Mouse (Mus musculus) hindbrain, embryonic 12.5 days (tissue): ENCODE measurements around the gene Pabpc4. TPM values are rescaled to one million over a fixed set of nuclear protein-coding genes. Genes with fewer than 3 reads are reported as not detected.

ENCODE experiments used
- ATAC-seq: fragments of 200-750 bp; cut with Nextera tagmentation; 2 replicates; pipeline ENCODE4 v1.8.0; 2017; ENCODE audit warnings: moderate TSS enrichment; ENCODE audit not compliant: low FRiP score
- H3K27ac ChIP-seq: fragments of 300-500 bp; sonication (generic); 2 replicates; pipeline ENCODE4 v1.5.1; 2016; ENCODE audit warnings: mild to moderate bottlenecking
- H3K27me3 ChIP-seq: fragments of 300-500 bp; sonication (generic); 2 replicates; pipeline ENCODE4 v1.6.1; 2016; ENCODE audit warnings: mild to moderate bottlenecking
- H3K36me3 ChIP-seq: fragments of 300-500 bp; sonication (generic); 2 replicates; pipeline ENCODE4 v1.6.1; 2016; ENCODE audit warnings: mild to moderate bottlenecking
- H3K4me1 ChIP-seq: fragments of 300-500 bp; sonication (generic); 2 replicates; pipeline ENCODE4 v1.6.1; 2016
- H3K4me2 ChIP-seq: fragments of 300-500 bp; sonication (generic); replicated peaks from 2 replicates; pipeline ENCODE4 v1.6.1; 2016; ENCODE audit warnings: mild to moderate bottlenecking
- H3K4me3 ChIP-seq: fragments of 300-500 bp; sonication (generic); 2 replicates; pipeline ENCODE4 v1.5.1; 2016; ENCODE audit warnings: mild to moderate bottlenecking
- H3K9ac ChIP-seq: fragments of 300-500 bp; sonication (generic); 2 replicates; pipeline ENCODE4 v1.6.1; 2016; ENCODE audit warnings: mild to moderate bottlenecking, moderate library complexity
- H3K9me3 ChIP-seq: fragments of 300-500 bp; sonication (generic); replicated peaks from 2 replicates; pipeline ENCODE4 v1.6.1; 2016; ENCODE audit warnings: mild to moderate bottlenecking
- WGBS: fragments of 180-500 bp; shearing (Covaris S2); methylation state at CpG from one replicate; pipeline ENCODE4 v1.1.7; 2016; 5-methylcytosine and 5-hydroxymethylcytosine counted together
- polyA plus RNA-seq: library from polyadenylated mRNA; unstranded; fragments of >200 nt; fragmentation: Nextera tagmentation; extraction: Ambion mirVana; gene quantifications from 2 replicates; pipeline ENCODE4 v1.2.1, GENCODE M21; 2016

The Pabpc4 gene
- polyA plus RNA-seq = 36.1 and 36.4 TPM in 2 replicates

DNA sequence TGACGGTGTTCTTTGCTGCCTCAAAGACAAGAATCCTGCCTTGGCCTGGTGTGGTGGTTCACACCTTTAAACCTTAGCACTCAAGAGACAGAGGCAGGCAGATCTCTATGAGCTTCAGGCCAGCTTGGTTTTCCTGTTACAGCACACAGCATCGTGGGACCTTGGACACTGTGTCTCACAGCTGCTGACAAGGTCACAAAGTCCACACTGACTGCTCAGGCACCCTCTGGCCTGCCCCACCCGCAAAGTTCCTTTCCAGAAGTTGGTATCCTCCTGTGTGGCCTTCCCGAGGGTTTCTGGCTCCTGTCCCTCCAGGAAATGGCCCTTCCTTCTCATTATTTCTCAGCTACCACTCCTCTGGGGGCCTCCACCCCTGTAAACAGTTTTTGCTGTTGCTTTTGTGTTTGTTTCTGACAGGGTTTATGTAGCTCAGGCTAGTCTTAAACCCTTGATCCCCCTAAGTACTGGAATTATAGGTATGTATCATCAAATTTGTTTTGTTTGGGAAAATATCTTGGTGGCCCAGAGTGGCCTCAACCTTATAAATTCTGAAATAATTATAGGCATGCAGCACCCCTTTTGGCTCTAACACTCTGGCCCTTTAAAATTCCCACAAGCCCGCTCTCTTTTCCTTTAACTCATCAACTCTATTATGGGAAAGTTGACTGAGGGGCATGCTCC lies at the start of gene Pabpc4:
TSS of gene Pabpc4 (plus strand) at position 631 of the 681 bp plus-strand sequence.
- no peak within 1 kb of the TSS for H3K27ac ChIP-seq
- H3K4me3 ChIP-seq = no peak within 1 kb of the TSS
- H3K4me1 ChIP-seq = peaks cover 11% of the 10 kb centered on the region
- H3K4me2 ChIP-seq = no peak within 1 kb of the TSS
- H3K27me3 ChIP-seq = no peaks in the 10 kb centered on the region
- H3K9me3 ChIP-seq = no peaks in the 10 kb centered on the region
- no peaks in the 10 kb centered on the region for H3K36me3 ChIP-seq
- no peak for ATAC-seq
- H3K9ac ChIP-seq = no peak within 1 kb of the TSS
- 76% methylated on average over 5 of the region's 5 CpGs for WGBS

DNA sequence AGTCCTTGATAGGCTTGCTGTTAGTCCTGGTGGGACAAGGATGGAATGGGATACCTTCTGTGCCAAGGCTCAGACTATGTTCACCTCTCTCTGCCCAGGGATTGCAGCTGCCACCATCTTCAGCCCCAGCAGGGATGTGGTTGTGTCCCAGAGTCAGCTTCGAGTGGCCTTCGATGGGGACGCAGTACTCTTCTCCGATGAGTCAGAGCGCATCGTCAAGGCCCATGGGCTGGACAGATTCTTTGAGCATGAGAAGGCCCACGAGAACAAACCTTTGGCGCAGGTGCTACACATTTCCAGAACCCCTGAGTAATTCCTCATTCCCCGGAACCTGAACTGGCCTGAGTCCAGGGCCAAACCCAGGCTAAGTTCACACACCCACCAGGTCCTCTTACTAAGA lies 48.2 kb upstream of the Pabpc4 start:
- H3K36me3 ChIP-seq = no peaks in the 10 kb centered on the region
- H3K9ac ChIP-seq = no peak overlapping the region
- ATAC-seq = no peak
- no peaks in the 10 kb centered on the region for H3K9me3 ChIP-seq
- H3K4me1 ChIP-seq = peaks cover 8% of the 10 kb centered on the region
- H3K27me3 ChIP-seq = peaks cover 6% of the 10 kb centered on the region; the same call in 1 of the 2 replicates
- no peak overlapping the region for H3K4me2 ChIP-seq
- no peak overlapping the region for H3K27ac ChIP-seq
- no peak overlapping the region for H3K4me3 ChIP-seq
- WGBS = 94% methylated on average over 9 of the region's 9 CpGs

DNA sequence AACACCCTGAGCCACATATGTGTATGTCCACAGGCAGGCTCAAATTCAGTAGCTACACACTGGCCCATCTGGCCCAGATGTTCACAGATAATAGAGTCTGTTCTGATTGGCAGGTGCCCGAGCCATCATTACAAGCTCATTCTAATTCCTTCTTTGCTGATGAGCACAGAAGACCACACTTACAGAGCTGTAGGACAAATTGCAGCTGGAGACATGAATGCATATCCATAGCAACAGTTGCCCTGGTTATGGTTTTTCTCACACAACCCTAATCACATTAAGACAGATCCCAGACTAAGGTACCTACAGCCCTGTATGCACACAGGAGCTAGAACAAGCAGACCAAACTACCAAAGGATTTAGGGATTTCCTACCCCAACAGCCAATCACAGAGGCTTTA lies 46.8 kb upstream of the Pabpc4 start:
- H3K4me3 ChIP-seq = no peak overlapping the region
- peaks cover 8% of the 10 kb centered on the region for H3K4me1 ChIP-seq
- no peaks in the 10 kb centered on the region for H3K36me3 ChIP-seq
- WGBS = 82% methylated on average over 1 of the region's 1 CpGs
- no peak overlapping the region for H3K27ac ChIP-seq
- no peaks in the 10 kb centered on the region for H3K9me3 ChIP-seq
- no peak for ATAC-seq
- H3K9ac ChIP-seq = no peak overlapping the region
- H3K27me3 ChIP-seq = 0 out of 2 replicates have a peak, but pooled peaks cover 4% of the 10 kb centered on the region
- no peak overlapping the region for H3K4me2 ChIP-seq

DNA sequence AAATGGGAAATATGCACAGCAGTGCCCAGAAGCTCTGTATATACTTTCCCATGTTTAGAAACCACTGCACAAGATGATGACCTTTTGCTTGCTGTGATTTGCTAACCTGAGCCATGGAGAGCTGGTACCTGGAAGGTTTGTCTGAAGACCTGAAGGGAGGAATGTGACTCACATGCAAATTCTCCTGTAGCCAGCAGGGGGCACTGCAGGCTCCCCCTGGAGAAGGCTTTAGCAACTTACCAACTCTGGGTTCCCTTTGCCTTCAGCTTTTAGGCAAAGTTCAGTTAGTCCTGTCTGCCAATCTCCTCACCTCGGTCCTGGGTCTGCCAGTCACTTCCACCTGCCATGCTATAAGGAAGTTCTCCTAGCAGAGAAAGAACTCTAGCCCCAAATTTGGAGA lies 45.4 kb upstream of the Pabpc4 start:
- Histone ChIP-seq H3K9ac (no peak overlapping the region), H3K4me3 (no peak overlapping the region), H3K36me3 (no peaks in the 10 kb centered on the region), H3K9me3 (no peaks in the 10 kb centered on the region), H3K4me2 (no peak overlapping the region), H3K27ac (no peak overlapping the region), H3K4me1 (peaks cover 8% of the 10 kb centered on the region), H3K27me3 (0 out of 2 replicates have a peak, but pooled peaks cover 4% of the 10 kb centered on the region)
- WGBS = 26% methylated on average over 1 of the region's 1 CpGs
- no peak for ATAC-seq

DNA sequence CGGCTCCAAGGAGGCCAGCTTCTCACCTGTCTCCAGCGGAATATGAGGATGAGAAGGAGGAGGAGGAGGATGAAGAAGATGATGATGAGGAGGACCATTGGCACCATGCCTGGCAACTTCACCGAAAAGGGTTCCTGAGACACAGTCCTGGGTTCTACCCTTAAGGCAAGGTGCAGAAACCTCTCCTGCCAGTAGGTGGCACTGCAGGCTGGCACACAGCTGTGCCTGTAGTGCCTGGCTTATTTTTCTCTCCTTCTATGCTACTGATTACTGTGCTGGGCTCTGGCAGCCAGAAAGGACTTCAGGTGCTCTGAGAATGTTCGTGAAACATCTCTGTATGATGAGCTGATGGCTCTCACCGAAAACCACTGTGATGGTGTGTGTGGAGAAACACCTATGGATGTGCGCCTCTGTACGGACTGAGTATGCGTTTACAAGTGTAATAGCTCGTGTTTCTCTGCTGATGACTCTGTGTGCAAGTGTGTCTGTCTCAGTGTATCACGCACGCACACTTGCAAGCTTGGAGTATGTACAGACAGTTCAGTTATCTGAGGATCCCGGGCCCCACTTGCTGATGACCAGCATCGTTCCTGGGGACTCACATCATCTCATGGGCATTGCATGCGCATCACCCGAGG lies 42.3 kb upstream of the Pabpc4 start:
- H3K9me3 ChIP-seq = no peaks in the 10 kb centered on the region
- peaks cover 8% of the 10 kb centered on the region for H3K4me1 ChIP-seq
- H3K4me3 ChIP-seq = no peak overlapping the region
- no peaks in the 10 kb centered on the region for H3K36me3 ChIP-seq
- 75% methylated on average over 15 of the region's 15 CpGs for WGBS
- H3K9ac ChIP-seq = no peak overlapping the region
- no peak overlapping the region for H3K27ac ChIP-seq
- 0 out of 2 replicates have a peak, but pooled peaks cover 4% of the 10 kb centered on the region for H3K27me3 ChIP-seq
- no peak overlapping the region for H3K4me2 ChIP-seq
- peak; percentile 69; the same call in 1 of the 2 replicates for ATAC-seq

DNA sequence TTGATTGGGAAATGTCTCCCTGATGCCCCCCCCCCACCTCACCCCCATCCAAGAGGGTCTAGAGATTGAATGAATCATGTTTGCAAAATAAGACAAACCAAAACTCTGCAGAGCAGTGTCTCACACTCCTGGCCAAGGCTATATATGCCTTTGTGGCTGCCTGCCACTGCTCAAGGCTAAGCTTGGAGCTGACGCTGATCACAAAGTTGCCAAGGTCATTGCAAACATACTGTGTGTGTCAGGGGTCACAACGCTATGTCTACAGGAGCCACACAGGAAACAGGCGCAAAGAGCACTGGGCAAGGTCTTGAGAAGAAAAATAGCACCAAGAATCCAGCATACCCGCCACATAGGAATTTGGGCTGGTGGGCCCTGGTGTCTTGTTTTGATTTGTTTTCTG lies 41.5 kb upstream of the Pabpc4 start:
- whole genome bisulfite sequencing = 77% methylated on average over 4 of the region's 4 CpGs
- no peaks in the 10 kb centered on the region for H3K9me3 ChIP-seq
- no peak overlapping the region for H3K9ac ChIP-seq
- H3K36me3 ChIP-seq = no peaks in the 10 kb centered on the region
- H3K27ac ChIP-seq = no peak overlapping the region
- H3K4me1 ChIP-seq = 0 out of 2 replicates have a peak, but pooled peaks cover 4% of the 10 kb centered on the region
- H3K4me3 ChIP-seq = no peak overlapping the region
- H3K27me3 ChIP-seq = 0 out of 2 replicates have a peak, but pooled peaks cover 4% of the 10 kb centered on the region
- no peak for ATAC-seq
- no peak overlapping the region for H3K4me2 ChIP-seq

DNA sequence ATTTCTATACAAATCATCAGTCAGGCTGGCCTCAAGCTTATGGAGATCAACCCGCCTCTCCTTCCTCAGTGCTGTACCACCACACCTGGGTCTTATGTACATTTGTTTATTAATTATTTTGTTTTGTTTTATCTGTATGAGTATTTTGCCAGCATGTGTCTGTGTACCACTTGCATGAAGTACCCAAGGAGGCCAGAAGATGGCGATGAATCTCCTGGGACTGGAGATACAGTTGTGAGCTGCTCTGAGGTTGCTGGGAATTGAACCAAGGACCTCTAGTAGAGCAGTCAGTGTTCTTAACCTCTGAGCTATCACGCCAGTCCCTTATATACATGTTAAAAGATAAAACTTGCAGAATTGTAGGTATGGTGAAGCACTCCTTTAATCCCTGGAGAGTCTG lies 38.8 kb upstream of the Pabpc4 start:
- no peak overlapping the region for H3K9ac ChIP-seq
- 54% methylated on average over 3 of the region's 3 CpGs for whole genome bisulfite sequencing
- ATAC-seq = no peak

DNA sequence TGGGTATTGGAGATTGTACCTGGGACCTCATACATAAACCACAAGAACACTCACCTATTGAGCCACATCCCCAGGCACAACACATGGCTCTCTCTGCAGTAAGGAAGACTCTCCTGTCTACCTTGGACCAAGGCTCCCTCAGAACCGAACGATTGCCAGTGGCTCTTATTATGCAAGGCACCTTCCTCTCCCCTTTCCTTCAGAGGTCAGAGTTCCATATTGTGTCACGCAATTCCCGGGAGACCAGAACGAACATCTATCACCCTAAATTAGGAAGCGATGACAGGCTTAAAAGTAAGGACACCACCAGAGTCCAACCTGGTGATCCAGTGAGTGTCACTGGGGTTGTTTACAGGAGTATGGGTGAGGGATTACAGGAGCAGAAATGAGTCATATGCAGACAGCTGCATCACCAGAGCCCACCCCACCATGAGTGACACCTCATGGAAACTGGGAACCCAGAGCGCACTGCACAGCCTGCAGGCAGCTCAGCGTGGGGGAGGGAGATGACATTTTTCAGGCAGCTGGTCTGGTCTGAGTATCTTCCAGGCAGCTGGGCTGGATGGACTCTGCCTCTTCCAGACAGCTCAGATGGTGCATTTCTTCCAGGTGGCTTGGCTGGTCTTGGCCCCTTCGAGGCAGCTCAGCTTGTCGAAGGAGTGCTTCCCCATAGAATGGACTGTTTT lies 36.3 kb upstream of the Pabpc4 start:
- H3K36me3 ChIP-seq = no peaks in the 10 kb centered on the region
- peaks cover 13% of the 10 kb centered on the region for H3K4me1 ChIP-seq
- H3K4me3 ChIP-seq = no peak overlapping the region
- H3K4me2 ChIP-seq = no peak overlapping the region
- peaks cover 2% of the 10 kb centered on the region; the same call in 1 of the 2 replicates for H3K27me3 ChIP-seq
- ATAC-seq = no peak
- WGBS = 57% methylated on average over 10 of the region's 10 CpGs
- no peaks in the 10 kb centered on the region for H3K9me3 ChIP-seq
- no peak overlapping the region for H3K9ac ChIP-seq
- H3K27ac ChIP-seq = no peak overlapping the region

More for the DNA sequence above, 38.8 kb upstream of the Pabpc4 start:
- Histone ChIP-seq H3K9me3 (no peaks in the 10 kb centered on the region), H3K36me3 (no peaks in the 10 kb centered on the region), H3K4me1 (peaks cover 13% of the 10 kb centered on the region), H3K4me2 (no peak overlapping the region), H3K4me3 (no peak overlapping the region), H3K27me3 (peaks cover 4% of the 10 kb centered on the region; the same call in 1 of the 2 replicates), H3K27ac (no peak overlapping the region)

DNA sequence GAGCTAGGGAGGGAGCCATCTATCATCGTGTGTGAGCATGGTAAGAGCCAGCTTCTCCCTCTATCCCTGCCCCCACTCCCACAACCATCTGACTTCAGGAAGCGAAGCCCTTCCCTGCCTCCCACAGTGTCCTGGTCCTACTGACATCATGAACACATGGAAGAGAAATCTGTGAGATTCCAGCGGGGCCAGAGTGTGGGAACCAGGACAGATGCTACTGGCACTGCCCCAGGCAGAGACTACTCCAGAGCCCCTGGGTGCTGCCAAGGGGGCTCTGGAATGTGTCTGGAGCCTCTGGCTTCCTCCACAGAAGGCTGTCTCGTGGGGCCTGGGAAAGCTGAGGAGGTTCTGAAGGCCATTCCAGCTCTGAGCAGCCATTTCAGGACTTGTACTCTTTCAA lies 34.4 kb upstream of the Pabpc4 start:
- WGBS = 43% methylated on average over 4 of the region's 4 CpGs
- Histone ChIP-seq H3K27me3 (peaks cover 8% of the 10 kb centered on the region), H3K4me1 (peaks cover 13% of the 10 kb centered on the region), H3K9me3 (no peaks in the 10 kb centered on the region), H3K9ac (no peak overlapping the region), H3K4me3 (no peak overlapping the region), H3K27ac (no peak overlapping the region), H3K36me3 (no peaks in the 10 kb centered on the region), H3K4me2 (no peak overlapping the region)
- ATAC-seq = no peak

DNA sequence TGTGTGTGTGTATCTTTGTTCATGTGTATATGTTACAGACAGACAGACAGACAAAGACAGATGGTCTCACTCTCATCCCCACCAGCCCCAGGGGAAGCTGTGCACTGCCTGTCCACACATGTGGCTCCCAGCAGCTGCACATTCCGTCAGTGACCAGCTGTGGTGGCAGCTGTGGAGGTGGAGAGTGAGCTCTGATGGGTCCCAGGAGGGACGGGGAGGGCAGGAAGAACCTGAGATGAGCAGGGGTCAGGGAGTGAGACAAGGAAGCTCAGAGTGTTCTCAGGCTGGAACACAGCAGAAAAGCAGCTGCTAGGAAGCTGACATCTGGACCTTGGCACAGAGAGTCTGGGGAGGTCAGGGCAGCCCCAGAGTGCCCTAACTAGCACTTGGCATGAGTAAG lies 33.9 kb upstream of the Pabpc4 start:
- Histone ChIP-seq H3K4me2 (no peak overlapping the region), H3K9me3 (no peaks in the 10 kb centered on the region), H3K36me3 (no peaks in the 10 kb centered on the region), H3K4me1 (peaks cover 15% of the 10 kb centered on the region), H3K4me3 (no peak overlapping the region), H3K27me3 (peaks cover 14% of the 10 kb centered on the region), H3K9ac (no peak overlapping the region), H3K27ac (no peak overlapping the region)
- no peak; the same call in 1 of the 2 replicates for ATAC-seq
- 39% methylated on average over 2 of the region's 2 CpGs for WGBS

DNA sequence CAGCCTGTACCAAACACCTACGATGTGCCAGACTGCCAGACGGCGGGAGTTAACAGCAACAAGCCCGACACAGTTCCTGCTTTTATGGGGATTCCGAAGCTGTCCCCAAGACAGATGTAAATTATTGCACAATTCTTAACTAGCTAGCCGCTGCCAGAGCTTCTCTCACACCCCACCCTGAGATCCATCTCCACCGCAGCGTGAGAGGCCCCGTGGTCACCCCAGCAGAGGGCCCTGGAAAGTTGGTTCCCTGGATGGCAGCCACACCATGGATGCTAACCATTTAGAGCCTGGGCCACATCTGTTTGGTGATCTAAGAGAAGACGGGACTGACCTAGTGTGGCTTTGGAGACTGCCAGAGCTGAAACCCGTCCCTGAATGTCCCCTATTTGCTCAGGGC lies 33.0 kb upstream of the Pabpc4 start:
- no peak overlapping the region for H3K4me3 ChIP-seq
- no peaks in the 10 kb centered on the region for H3K9me3 ChIP-seq
- H3K9ac ChIP-seq = no peak overlapping the region
- H3K4me1 ChIP-seq = peaks cover 22% of the 10 kb centered on the region
- no peak overlapping the region for H3K27ac ChIP-seq
- ATAC-seq = no peak
- 87% methylated on average over 11 of the region's 11 CpGs for WGBS
- H3K36me3 ChIP-seq = no peaks in the 10 kb centered on the region
- H3K27me3 ChIP-seq = peaks cover 23% of the 10 kb centered on the region
- H3K4me2 ChIP-seq = no peak overlapping the region

DNA sequence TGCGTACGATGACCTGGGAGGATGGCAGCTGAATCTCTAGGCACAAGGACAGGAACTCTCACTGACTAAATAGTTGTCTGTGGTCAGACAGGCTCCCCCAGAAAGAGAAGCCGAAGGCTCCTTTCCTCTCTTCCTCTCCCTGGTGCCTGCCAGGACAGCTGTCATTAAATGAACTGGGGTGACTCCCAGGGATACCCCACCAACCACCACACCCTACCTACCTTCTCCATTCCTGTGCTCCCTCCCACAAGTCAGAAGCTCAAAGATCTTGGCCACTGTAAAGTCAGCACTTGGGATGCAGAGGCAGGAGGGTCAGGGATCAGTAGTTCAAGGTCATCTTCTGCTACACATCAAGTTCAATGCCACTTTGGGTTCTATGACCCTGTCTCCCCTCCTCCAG lies 29.3 kb upstream of the Pabpc4 start:
- 66% methylated on average over 3 of the region's 3 CpGs for WGBS
- H3K27ac ChIP-seq = no peak overlapping the region
- no peak overlapping the region for H3K9ac ChIP-seq
- no peak overlapping the region for H3K4me3 ChIP-seq
- H3K4me1 ChIP-seq = peaks cover 22% of the 10 kb centered on the region
- H3K9me3 ChIP-seq = no peaks in the 10 kb centered on the region
- peaks cover 30% of the 10 kb centered on the region for H3K27me3 ChIP-seq
- ATAC-seq = no peak
- no peaks in the 10 kb centered on the region for H3K36me3 ChIP-seq
- peak overlapping the region; percentile 73; the same call in 1 of the 2 replicates for H3K4me2 ChIP-seq
